Mouse (Mus musculus) thymus, postnatal 4 days (tissue): Measurements from ENCODE around the gene Ralgps1.
"Not testable (repeated sequence)": the region's sequence is repeated elsewhere in the genome, so short reads cannot be mapped to it uniquely, and the experiment has no call there.

ENCODE experiments used
- DNase-seq: peaks from one replicate; pipeline ENCODE4 v3.0.0; 2021

Ralgps1 gene

DNA sequence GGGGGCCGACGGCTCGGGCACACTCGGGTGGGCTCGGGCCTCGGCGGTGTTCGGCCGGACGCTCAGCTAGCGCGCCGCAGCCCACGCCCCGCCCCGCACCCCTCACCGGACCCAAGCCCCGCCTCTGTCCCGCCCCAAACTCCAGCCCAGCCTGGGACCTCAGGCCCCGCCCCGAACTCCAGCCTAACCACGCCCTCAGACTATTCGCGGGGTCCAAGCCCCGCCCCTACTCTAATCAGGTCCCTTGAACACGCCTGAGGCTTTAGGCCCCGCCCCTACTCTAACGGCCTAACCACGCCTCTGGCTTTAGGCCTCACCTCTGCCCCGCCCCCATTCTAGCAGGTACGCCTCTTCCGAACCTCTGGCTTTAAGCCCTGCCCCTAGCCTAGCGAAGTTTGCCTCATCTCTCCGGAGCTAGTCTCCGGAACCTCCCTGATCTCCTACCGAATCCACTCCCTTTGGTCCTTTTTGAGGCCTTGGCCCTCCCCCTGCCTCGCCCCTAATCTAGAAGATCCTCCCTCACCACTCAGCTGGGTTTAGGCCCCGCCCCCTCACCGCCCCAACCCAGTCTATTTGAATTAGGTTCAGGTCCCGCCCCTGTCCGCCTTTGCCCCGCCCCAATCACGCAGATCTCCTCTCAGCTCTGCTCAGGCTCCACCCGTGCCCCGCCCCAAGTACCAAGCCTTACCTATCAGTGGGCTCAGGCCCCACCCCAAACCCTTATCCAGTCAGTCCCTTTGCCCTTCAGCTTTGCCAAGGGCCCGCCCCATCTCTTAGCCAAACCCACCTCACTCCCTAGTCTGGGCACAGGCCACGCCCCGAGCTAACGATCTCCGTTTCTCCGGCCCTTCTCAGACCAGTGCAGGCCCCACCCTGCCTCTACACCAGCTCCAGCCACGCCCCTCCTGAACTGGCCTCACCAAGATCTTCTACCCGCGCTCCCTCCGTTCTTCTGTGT lies 240.5 kb downstream of the Ralgps1 start:
- peak; percentile 97 for DNase-seq

- no peak for DNase-seq
These were observed 241.2 kb downstream of the Ralgps1 start for GRCm38 (mm10) chr2:33130141-33130525.

- peak; percentile 48 for DNase-seq
These were observed 241.6 kb downstream of the Ralgps1 start for GRCm38 (mm10) chr2:33129696-33130095.

DNA sequence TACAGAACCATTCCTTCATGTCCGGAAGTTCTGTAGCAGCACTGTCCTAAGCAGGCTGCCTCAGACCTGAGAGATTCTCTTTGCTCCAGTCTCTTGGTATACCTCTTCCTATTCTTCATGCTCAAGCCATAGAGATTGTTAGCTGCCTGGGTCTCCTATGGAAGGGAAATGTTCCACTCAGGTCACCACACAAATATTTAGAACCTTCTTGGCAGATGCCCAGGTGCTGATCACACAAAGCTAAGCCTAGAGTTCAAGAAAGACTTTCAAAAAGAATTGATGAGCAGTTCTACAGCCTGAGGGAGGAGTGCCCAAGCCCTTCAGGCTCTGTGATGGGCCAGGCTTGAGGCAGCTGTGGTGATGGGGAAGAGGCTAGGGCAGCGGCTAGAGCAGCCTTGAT lies 242.3 kb downstream of the Ralgps1 start:
- DNase-seq = no peak

DNA sequence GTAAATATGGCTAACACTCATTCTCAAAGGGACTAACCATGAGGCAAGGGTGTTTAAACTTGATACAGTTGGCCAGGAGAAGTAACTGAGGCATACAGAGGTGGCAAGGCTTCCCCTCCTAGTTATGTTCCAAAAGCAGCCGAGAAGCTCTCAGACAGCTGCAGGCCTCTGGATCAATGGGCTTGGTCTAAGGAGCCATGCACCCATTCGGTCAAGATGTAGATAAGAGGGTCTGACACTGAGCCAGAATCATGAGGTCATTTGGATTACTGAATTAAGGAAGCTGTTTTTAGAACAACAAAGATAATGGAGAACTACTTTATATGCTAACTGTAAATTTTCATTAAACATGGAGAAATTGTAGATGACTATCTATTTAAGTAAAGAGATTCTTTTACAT lies 244.0 kb downstream of the Ralgps1 start:
- DNase-seq = no peak

DNA sequence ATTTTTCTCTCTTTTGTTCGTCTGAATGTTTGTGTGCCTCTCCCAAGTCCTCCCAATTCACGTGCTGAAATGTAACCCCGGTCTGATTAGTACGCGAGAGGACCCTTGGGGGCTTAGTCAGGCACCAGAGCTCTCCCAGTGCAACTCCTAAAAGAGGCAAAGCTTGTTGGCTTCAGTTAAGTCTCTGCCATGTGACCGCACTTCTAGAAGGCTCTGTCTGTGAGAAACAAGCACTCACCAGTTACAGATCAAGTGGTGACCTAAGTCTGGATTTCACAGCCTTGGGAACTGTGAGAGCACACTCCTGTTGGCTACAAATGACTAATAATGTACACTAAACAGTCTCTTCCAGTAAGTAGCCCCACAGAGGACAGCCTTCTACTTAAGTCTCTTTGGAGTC lies 248.4 kb downstream of the Ralgps1 start:
- no peak for DNase-seq

GRCm38 (mm10) chr2:33100536-33100935 lies 270.8 kb downstream of the Ralgps1 start:
- DNase-seq = no peak

GRCm38 (mm10) chr2:33097326-33097725 lies 274.0 kb downstream of the Ralgps1 start:
- not testable (repeated sequence) for DNase-seq

GRCm38 (mm10) chr2:33095221-33095671 lies 276.0 kb downstream of the Ralgps1 start:
- DNase-seq = peak; percentile 42

- no peak for DNase-seq
These were observed 280.4 kb downstream of the Ralgps1 start for GRCm38 (mm10) chr2:33090620-33091520.

GRCm38 (mm10) chr2:33090033-33090400 lies 281.3 kb downstream of the Ralgps1 start:
- DNase-seq = not testable (repeated sequence)

DNA sequence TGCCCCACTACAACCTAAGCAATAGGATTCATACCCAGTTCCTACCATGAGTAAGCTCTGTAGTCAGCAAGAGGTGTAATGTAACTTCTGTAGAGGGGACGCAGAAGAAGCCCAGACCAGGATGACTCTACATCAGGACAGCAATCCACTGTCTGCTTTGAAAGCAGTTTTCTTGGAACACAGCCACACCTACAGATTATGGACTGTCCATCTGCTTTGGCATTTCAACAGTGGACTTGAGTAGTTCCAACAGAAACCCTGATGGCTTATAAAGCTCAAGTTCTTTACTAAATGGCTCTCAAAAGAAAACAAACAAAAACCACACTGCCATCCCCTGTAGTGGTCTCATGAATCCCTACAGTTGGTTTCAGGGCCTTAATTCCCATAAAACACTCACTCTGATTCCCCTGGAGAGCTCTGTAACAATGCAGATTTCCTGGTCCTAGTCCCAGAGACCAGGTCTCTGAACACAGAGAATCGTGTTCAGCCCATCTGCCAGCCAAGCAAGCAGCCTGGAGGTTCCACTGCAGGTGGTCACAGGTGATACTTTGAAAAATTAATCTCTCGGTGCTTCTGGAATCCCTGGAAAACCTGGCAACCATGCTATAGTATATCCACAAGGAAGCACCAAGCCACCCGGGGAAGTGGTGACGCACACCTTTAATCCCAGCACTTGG lies 281.8 kb downstream of the Ralgps1 start:
- DNase-seq = no peak

DNA sequence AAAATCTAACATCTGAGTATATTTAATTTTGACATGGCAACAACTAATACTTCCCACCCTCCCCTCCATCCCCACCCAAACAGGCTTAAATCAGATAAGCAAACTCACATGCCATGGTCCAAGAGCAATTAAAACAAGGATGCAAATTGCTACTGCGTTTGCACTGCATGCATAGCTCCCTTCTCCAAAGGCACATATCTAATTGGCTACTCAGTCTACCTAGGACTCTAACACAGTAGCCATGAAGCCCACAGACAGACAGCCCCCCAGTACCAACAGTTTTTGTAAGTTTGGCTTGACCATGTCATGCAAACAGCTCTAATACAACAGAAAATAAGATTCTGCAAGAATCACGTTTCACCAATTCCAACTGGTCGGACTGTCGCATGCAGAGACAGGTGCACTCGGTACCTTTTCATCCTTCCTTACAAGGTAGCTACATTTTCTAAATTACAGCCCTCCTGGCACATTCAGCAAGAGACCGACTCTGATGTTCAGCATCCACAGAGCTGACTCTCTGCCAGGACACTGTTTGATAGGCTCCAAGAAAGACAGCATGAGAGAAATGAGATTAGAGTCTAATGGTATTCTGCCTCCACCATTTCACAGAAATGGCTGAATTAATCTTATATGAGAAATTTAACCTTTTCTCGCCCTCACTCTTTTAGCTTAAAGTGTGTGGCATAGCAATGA lies 284.5 kb downstream of the Ralgps1 start:
- DNase-seq = no peak

GRCm38 (mm10) chr2:33086016-33086596 lies 285.2 kb downstream of the Ralgps1 start:
- DNase-seq = no peak

GRCm38 (mm10) chr2:33084221-33084620 lies 287.1 kb downstream of the Ralgps1 start:
- DNase-seq = no peak
